8 mouse cellular contexts compared by ENCODE assay signal in genomic region chr13:48968750-48969088, GRCm38 (mm10). TPM values are rescaled to one million over a fixed set of nuclear protein-coding genes. Genes with fewer than 3 reads are reported as not detected.
DNase-seq lines count a peak whose midpoint lies in the region; ATAC-seq and TF ChIP-seq lines count a peak whose summit lies in the region.

No protein-coding gene starts in this region.

- H3K36me3 ChIP-seq in kidney, embryonic 15.5 days: 0 out of 2 replicates have a peak, but pooled peaks cover 8% of the 10 kb centered on the region
- no peaks in the 10 kb centered on the region for H3K36me3 ChIP-seq in midbrain, embryonic 16.5 days (ENCODE audit: control insufficient read depth, insufficient read depth, low read length)

- peaks cover 66% of the 10 kb centered on the region for H3K4me1 ChIP-seq in kidney, embryonic 15.5 days
- H3K4me1 ChIP-seq in cortical plate, adult 2 months (ENCODE audit: control insufficient read depth, insufficient read depth, low read length): peaks cover 5% of the 10 kb centered on the region
- peaks cover 31% of the 10 kb centered on the region for H3K4me1 ChIP-seq in midbrain, embryonic 16.5 days (ENCODE audit: control insufficient read depth, insufficient read depth, low read length)

- H3K9me3 ChIP-seq in kidney, embryonic 15.5 days (replicated peaks): no peaks in the 10 kb centered on the region
- H3K9me3 ChIP-seq in midbrain, embryonic 16.5 days (replicated peaks; ENCODE audit: control insufficient read depth, low read length, poor library complexity, severe bottlenecking): no peaks in the 10 kb centered on the region

- peak overlapping the region; percentile 96 for H3K4me3 ChIP-seq in kidney, embryonic 15.5 days (replicated peaks)
- peak overlapping the region; percentile 93 for H3K4me3 ChIP-seq in cortical plate, adult 2 months (ENCODE audit: insufficient read depth, low read length)
- H3K4me3 ChIP-seq in midbrain, embryonic 16.5 days (ENCODE audit: low read depth, low read length): peak overlapping the region; percentile 95

- no peak for ATAC-seq in kidney, embryonic 15.5 days (replicated peaks; ENCODE audit: low FRiP score)
- peak; percentile 4 for ATAC-seq in inflammation-experienced regulatory T-cells, adult 6 months
- no peak for ATAC-seq in midbrain, embryonic 16.5 days

- peak overlapping the region; percentile 94 for H3K9ac ChIP-seq in kidney, embryonic 15.5 days
- H3K9ac ChIP-seq in midbrain, embryonic 16.5 days (ENCODE audit: low read depth, low read length): peak overlapping the region; percentile 97

- DNase-seq in kidney, adult 8-10 months: no peak
- no peak for DNase-seq in right cerebral cortex, adult 2 months (ENCODE audit: low spot score in 2 of 2)
- DNase-seq in ovary, postnatal 10 days (ENCODE audit: low spot score): no peak
- DNase-seq in cerebellum, adult 11 months: no peak

- H3K4me2 ChIP-seq in kidney, embryonic 15.5 days: peak overlapping the region; percentile 91
- H3K4me2 ChIP-seq in midbrain, embryonic 16.5 days (ENCODE audit: low read length): peak overlapping the region; percentile 64

- TF ChIP-seq CTCF in cortical plate, adult 2 months (IDR thresholded peaks at IDR 0.05; ENCODE audit: extremely low read depth, insufficient read depth, low read length): no peak

- no peak for TF ChIP-seq POLR2A in cortical plate, adult 2 months (IDR thresholded peaks at IDR 0.05; ENCODE audit: extremely low read depth, insufficient read depth, low read length)

- H3K27me3 ChIP-seq in kidney, embryonic 15.5 days: no peaks in the 10 kb centered on the region
- no peaks in the 10 kb centered on the region for H3K27me3 ChIP-seq in midbrain, embryonic 16.5 days (ENCODE audit: control insufficient read depth, insufficient read depth, low read depth, low read length)

- WGBS in kidney, embryonic 15.5 days: 12% methylated on average over 7 of the region's 7 CpGs
- WGBS in midbrain, embryonic 16.5 days: 13% methylated on average over 7 of the region's 7 CpGs

- peak overlapping the region; percentile 99 for H3K27ac ChIP-seq in kidney, embryonic 15.5 days
- peak overlapping the region; percentile 99 for H3K27ac ChIP-seq in cortical plate, adult 2 months (ENCODE audit: insufficient read depth, low read length)
- H3K27ac ChIP-seq in midbrain, embryonic 16.5 days (ENCODE audit: low read length): peak overlapping the region; percentile 93

RNA-seq across cellular contexts. Expression of gene Fam120a, which starts 0.9 kb away (rescaled TPM):
- polyA plus RNA-seq in kidney, embryonic 15.5 days (2015; fragmentation: Nextera tagmentation; extraction: Ambion mirVana): 24.4 and 25.5 TPM in 2 replicates
- 80.3 and 81.6 TPM in 2 replicates for polyA plus RNA-seq in cortical plate, adult 2 months (2012; rRNA removed)
- 10 to 100 TPM; 30.1 to 34.4 (median 31.5) TPM for polyA plus RNA-seq in inflammation-experienced regulatory T-cells, adult 6 months (2017; shearing (Covaris generic))
- 9.6 and 10.0 TPM in 2 replicates for polyA plus RNA-seq in midbrain, embryonic 16.5 days (2015; fragmentation: Nextera tagmentation; extraction: Ambion mirVana)
